Mouse (Mus musculus) ovary, adult 18-20 months (tissue): ENCODE measurements around the gene Cdk18.
"Not testable (repeated sequence)": the region's sequence is repeated elsewhere in the genome, so short reads cannot be mapped to it uniquely, and the experiment has no call there.

Experiments used
- DNase-seq: peaks from one replicate; pipeline ENCODE4 v3.0.0; 2022; ENCODE audit warnings: low spot score, mixed read lengths

The Cdk18 gene

DNA sequence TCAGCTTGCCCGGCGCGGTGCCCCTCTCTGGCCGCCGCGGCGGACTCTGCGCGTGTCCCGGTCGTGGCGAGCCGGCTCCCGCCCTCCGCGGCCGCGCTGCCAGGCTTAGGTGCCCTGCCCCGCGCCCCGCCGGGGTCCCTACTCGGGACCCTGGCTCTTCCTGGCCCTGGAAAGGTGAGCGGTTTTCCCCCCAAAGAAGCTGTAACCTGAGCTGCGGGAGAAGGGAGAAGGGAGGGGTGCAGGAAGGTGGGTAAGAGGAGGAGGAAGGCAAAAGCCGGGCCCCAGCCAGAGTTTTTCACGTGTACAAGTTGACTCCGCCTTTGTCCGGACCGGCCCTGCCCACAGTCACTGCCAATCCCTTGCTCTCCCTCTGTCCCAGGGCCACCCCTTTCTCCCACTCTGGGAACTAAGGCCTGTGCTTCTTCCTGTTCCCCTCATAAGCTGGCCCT lies at the start of gene Cdk18:
Gene Cdk18 (minus strand): TSS at position 269 of the 449 bp plus-strand sequence.
- DNase-seq, result peak; percentile 57

DNA sequence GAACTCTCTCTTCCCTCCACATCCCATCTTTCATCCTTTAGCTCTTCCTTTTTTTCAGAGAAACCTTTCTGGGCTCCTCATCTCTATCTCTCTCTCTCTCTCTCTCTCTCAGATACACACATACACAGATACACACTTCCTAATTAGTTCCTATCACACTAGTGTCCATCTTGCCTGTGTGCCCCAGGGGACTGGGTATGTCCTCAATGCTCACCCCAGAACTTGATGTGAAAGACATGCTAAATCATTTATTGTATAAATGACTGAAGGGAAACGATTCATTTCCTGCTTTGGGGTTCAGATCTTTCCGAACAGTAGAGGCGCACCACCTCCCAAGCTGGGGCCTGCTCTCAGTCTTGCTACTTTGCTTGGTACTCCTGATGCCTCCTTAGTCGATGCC lies 49.7 kb upstream of the Cdk18 start:
- DNase-seq, result no peak

DNA sequence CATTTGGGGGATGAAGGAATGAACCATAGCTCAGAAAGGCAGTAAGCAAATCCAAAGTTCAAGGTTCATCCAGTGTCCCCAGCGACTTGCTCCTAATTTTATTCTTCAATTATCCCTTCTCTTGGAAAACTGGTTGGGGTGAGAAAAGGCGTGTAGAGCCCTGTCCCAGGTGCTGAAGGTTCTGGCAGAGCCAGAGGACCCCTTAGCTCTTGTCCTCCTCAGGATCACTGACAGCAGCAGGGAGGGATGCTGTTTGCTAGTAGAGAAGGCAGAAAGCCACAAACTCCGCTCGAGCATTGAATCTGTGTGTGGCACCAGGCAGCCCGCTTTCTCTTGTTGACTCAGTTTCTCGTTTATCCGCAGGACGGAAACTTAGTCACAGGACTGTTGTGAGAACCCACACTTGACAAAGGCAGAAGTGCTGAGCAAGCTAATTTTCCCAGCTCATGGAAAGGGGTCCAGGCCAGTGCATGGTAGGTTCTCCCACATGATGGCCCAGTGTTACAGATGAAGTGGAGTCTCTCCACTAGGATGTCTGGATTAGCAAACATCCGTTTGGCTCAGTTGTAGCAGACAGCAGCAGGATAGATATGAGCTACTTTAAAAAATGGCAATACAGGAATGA lies 49.1 kb upstream of the Cdk18 start:
- no peak for DNase-seq

DNA sequence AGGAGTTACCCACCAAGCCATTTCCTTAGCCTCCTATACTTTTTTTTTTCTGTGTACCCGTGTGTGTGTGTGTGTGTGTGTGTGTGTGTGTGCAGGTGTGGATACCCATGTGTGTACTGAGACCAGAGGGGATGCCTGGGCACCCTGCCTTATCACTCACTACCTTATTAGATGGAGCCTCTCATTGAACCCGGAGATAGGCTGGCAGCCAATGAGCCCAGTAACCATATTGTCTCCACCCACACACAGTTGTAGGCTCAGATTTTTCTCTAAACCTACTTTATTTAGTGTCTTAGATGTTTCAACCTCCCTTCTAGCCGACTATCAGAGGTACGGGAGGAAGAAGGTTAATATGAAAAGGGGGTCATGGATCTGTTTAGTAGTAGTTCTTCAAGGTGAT lies 46.8 kb upstream of the Cdk18 start:
- DNase-seq, result no peak

DNA sequence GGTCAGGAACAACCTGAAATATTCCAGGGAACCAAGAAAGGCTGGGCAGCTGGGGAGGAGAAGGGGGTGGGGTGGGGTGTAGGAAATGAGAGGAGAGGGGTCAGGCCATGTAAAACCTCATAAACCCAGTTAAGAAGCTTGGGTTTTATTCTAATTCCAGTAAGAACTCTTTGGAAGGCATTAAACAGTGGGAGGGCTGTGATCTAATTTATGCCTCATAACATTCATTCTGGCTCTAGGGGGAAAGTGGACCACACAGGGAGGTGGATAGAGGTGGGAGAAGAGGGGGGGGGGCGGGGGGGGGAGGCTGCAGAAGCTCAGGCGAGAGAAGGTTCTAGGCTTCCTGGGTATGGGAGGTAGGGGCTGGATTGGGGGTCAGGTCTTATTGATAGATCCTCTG lies 32.1 kb upstream of the Cdk18 start:
- no peak for DNase-seq

DNA sequence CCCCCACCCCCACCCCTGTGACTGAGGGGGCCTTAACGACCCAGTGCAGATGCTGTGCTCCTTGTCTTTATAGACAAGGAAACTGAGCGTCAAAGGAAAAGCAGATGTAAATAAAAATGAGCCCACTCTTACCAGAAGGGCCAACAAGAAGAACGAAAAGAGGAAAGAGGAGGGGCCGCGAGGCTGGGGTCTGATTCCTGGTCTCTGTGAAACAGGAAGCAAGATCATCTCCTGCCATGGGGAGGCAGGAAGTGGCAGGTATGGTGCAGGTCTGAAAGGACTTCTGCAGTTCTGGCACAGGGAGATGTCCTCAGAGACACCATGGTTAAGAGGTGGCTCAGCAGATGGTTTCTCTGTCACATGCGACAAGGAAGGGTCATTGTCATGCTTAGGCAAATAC lies 31.2 kb upstream of the Cdk18 start:
- no peak for DNase-seq

DNA sequence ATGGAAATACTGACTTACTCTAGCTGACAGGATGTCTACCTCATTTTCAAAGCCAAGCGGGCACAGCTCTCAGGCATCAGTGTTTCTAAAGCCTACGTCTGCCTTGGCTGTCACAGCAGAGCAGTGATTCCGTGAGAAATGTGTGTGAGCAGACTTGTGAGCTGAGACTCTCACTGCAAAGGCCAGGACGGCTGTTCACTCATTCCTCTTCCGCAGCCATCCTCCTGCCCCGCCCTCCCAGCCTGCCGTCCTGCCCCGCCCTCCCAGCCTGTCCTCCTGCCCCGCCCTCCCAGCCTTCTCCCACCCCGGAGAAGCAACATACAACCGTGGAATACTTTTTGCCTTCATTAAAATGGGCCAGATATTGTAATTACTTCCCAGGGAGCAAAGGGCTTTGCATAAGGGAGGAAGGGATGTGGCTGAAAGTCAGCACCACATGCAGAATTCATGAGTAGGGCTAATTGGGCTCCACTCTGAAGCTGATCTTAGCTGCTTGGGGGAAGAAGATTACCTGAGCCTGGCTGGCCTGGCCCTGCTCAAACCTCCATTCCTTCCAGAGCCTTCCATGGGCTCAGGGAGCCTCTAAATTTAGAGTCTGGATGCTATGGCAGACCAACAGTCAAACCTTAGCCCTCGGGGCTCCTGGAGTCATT lies 28.8 kb upstream of the Cdk18 start:
- no peak for DNase-seq

DNA sequence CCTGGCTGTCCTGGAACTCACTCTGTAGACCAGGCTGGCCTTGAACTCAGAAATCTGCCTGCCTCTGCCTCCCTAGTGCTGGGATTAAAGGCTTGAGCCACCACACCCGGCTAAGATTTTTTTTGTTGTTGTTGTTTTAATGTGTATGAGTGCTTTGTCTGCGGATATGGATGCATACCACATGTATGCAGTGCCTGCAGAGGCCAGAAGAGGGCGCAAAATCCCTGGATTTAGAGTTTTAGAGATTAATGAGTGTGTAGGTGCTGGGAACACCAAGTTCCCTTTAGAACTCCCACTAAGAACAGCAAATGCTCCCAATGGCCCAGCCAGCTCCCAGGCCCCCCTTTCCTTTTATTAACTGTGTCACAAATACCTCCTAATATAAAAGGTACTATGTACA lies 26.4 kb upstream of the Cdk18 start:
- no peak for DNase-seq

DNA sequence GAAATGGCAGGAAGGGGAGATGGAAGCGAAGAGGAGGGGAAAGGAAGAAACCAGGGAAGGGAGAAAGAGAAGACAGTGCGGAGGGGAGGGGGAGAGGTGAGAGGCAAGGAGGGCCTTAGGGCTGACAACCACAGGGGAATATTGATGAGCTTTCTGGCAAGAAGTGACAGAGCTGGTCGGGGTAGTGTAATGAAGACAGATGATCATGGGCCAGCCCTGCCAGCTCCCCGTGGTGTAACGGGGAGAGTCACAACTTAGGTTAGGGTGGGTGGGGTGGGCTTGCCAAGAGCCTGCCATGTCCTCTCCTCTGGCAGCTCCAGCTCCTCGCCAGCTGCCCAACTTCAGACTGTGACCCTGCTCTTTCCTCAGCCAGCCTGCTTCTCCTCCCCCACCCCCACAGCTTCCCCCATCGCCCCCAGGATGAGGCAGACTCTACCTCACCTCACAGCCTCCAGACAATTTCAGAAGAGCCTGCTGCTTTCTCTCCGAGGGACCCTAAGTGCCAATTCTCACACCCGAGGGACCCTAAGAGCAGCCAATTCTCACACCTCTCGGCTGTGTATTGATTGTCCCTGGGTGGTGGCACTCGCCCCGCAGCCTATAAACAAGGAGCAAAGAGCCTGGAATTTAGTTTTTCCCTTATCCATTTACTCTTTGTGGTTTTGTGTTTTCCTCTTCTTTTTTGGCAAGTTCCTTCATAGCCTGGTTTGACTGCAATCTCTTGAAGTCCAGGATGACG lies 25.5 kb upstream of the Cdk18 start:
- no peak for DNase-seq

DNA sequence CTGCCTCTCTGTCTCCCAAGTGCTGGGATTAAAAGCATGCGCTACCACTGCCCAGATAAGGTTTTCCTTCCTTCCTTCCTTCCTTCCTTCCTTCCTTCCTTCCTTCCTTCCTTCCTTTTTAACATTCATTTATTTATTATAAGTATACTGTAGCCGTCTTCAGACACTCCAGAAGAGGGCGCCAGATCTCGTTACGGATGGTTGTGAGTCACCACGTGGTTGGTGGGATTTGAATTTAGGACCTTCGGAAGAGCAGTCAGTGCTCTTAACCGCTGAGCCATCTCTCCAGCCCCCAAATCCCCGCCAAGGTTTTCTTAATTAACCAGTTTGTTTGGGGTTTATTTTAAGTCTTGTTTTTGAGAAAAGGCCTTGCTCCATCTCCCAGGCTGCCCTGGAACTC lies 23.1 kb upstream of the Cdk18 start:
- not testable (repeated sequence) for DNase-seq

DNA sequence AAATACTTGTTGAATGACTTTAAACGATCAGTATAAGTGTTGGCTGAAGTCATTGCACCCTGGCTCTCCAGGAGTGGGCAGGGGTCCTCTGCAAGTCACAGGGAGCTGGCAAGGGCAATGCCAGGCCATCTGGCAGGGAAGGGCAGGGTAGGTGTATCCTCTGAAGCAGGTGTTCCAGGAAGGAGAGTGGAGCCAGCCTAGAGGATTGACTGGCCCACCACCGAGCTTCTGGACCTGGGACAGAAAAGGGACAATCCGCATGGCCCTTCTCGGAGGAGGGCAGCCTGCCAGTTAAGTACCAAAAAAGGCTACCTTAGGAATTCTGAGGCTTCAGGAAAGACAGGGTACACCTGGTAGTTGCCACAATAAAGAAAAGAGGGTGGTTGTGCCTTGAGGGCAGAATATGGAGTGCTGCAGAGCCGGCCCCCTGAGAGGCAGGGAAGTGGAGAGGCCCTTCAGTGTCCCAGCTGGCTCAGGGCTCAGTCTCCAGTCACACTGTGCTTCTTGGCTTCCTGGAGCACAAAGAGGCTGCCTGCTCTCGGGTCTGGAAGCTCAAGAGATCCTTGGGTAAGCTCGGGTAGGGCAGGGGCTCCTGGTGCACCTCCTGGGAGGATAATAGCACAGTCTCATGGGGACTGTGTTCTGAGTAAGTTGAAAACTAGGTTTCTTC lies 21.9 kb upstream of the Cdk18 start:
- no peak for DNase-seq

DNA sequence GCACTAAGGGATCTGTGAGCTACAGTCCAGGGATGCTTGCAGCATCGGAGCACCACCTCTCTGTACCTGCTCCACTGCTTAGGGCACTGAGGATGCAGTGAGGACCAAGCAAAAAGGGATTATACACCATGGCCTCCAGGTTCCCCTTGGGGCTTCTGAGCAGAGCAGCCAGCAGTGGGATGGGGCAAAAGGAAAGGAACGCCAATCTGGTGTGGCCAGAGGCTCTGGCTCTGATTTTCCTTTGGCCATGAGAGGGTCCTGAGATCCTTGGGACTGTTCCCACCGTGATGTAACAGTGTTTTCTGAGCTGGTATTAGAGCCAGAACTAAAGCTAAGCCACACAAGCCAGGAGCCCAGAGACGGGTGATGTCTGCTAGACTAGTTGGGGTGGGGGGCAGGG lies 20.2 kb upstream of the Cdk18 start:
- no peak for DNase-seq

DNA sequence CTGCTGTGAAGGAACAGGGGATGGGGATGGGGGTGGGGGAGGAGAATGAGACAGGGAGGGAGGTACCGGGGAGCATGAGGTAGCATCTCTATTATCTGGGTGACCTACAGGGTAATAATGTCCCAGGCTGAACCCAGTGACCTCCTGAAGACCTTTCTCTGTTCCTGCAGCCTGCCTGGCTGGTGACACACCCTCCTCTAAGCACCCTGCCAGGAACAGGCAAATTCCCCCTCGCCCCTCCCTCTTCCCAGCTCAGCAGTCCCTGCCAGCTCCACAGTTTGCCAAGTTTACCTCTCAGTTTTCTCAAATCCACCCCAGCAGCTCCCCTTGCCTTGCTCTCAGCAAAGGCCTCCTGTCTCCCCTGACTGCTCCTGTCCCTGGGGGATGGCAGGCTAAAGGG lies 19.3 kb upstream of the Cdk18 start:
- no peak for DNase-seq

DNA sequence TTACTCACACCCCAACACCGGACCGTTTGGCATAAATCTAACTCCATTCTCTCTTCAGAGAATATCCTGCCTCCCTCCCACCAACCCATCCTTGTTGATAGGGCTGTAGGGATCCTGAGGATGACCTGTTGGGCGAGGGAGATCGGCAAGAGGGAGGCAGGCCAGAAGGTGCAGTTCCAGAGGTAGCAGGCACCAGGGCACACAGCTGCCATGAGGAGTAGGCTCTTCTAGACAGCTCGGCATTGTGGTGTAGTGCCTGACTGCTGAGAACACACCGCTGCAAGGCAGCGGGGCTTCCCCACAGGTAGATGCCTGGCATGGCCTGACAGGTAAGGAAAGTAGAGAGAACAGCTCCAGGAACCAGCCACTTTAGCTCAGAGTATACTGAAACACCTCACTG lies 18.3 kb upstream of the Cdk18 start:
- no peak for DNase-seq

DNA sequence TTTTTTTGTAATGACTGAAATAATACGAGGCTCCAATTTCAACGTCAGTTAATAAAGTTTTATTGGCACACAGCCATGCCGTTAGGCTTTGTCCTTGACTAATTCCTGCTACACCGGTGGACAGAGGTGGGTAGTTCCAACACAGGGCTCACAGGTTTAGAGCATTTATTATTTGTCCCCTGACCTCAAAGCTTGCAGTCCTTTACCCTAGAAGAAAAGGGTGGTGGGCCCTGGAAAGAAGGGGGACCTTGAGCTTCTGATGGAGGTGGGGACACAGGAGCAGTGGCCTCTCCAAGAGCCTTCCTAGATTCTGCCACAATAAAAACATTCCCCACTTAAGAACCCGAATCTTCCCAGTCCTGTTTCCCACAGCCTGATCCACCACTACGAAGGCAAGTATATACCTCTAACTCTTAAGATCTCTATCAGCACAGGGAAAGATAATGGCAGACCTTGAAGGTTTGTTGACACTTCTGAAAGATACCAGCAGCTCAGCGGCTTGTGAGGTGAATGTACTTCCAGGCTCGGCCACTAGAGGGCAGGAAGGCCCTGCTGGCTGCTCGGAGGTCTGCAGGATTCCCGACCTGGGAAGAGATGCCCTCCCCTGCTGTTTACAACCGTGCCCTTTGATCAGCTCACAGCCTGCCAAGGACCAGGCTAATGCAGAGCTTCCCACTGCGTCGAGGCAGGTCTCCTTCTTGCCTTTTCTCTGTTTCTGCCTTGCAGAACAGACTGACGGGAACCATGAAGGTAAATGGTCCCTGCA lies 17.7 kb upstream of the Cdk18 start:
- DNase-seq, result peak; percentile 53

DNA sequence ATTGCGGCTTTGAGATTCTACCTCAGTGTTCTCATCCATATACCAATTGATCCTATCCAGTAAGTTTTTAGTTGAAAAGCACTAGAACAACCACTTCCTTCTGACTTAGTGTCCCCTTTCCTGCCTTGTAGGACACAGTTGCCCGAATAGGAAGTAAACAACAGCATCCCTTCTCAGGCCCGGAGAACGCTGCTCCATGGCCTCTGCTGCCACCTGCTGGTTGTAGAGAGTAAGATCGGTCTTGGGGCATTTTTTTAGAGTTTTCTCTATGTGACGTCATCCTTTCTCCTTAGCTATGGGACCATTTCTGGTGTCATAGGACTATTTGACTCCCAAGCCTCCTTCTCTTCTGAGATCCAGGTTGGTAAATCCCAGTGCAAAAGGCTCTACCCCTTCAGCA lies 16.3 kb upstream of the Cdk18 start:
- DNase-seq, result peak; percentile 40

DNA sequence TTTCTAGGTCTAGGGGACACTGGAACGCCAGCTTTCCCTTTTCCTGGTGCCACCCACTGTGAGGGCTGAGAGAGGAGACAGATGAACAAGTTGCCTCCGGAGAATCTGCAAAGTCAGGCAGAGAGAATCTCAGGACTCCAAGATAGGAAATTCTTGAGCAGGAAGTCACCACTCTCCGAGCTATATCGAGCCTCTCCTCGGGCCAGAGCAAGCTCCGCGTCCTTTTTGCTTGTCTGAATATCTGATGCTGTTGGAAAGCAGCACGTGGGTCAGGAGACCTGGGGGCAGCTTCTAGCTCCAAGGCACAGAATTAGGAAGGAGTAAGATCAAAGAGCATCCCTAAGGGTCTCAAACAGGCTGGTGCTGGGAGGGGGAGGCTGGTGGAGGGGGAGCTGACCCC lies 14.2 kb upstream of the Cdk18 start:
- no peak for DNase-seq

DNA sequence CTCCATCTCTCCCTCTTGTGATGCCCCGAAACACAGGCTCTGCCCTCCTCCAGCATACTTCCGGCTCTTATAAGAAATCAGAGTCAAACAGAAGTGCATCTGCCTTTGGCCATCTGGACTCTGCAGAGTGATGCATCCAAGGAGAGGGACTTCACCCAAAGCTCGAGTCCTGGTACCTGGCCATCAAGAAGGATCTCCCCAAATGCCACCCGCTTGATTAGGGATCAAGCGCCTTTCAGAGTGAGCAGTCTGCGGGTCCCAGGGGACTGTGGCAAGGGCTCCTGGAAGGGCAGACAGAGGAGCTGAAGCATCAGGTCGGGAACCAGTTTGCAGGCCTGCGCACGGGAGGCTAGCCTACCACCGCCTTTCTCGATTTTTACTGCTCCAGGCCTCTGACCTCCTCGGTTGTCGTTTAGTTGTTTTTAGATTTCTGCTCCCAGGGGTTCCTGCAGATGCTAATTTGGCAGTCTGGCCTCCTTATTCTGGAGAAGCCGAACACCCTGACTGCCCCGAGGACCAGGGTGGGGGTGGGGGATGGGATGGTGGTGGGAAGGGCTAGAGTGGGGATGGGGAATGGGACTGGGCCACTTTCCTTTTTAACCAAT lies 13.7 kb upstream of the Cdk18 start:
- no peak for DNase-seq

DNA sequence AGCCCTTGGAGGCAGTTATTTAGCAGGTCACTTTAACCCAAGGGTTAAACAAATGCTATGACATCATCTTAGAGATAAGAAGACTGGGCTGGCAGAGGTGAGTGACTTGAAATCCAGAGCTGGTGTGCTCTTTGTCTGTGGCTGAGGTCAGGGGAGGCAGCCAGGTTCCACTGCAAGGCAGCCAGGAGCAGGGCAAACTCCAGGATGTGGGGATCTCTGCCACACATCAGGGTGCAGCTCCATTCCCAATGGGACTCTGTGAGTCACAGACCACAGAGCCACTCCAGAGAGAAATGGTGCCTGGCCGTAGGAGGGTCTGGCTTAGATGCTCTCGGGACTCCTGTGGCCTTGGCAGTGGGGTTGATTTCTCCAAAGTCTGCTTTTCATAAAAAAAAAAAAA lies 12.4 kb upstream of the Cdk18 start:
- no peak for DNase-seq

DNA sequence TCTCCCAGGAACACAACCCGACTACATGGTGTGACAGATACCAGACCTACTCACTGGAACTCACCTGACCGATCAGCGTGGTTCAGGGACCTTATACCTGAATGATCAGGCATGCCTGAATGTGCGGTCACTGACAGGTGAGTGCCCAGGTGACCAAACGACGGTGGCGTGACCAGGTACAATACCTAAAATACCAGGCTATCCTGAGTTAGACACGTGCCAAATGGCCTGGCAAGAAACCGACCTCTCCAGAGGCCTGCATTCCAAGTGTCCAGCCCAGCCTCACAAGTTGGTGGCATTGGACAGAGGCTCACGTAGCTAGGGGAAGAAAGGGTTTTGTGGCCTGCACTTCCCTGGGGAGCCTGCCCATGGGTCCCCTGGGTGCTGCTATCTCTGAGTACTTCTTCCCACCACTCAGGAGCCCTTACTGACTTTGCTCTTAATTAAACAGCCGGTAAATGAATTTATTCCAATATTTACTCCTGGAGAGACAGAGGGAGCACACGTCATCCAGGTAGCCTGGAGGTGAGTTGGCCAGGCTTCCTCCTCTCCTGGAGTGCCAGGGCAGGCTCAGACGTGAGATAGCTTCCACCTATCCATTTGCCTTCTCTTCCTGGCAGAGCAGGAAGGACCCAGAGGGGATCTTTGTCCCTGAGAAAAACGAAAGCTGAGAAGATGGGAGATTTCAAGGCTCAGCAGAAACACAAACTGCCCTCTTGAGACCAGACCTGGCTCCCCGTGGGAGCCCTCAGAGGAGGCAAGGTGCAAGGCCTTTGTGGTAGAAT lies 11.5 kb upstream of the Cdk18 start:
- DNase-seq, result no peak

DNA sequence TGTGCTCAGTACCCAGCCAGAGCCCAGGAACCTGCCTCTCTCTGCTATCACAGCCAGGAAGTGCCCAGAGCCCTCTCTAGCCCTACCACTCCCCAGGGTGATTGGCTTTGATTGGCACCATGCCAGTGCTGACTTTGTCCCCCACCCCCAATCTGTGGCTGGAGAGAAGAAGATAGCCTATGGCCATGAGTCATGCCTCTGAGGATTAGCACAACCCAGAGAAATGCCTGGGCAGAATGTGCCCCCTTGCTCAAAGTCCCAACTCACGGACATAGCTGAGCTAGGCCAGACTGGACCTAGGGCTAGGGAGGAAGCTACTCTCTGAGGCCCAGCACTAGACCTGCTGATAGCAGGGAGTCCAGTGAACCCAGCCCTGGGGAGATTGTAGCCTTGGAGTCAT lies 10.7 kb upstream of the Cdk18 start:
- DNase-seq, result no peak
